Mouse (Mus musculus): ENCODE results near the gene Rac3. TPM values are rescaled to one million over a fixed set of nuclear protein-coding genes. Genes with fewer than 3 reads are reported as not detected.
"Not testable (repeated sequence)": the region's sequence is repeated elsewhere in the genome, so short reads cannot be mapped to it uniquely, and the experiment has no call there.

Rac3 gene
- polyA plus RNA-seq, 1 experiment = 26.3 TPM

GRCm38 (mm10) chr11:120726243-120727168, 5.2 kb downstream of the Rac3 start:
- no peak for TF ChIP-seq POLR2A (IDR thresholded peaks at IDR 0.05; ENCODE audit: control insufficient read depth, extremely low read depth, insufficient read depth, low read length, poor library complexity)
- no peak for TF ChIP-seq CTCF (IDR thresholded peaks at IDR 0.05; ENCODE audit: borderline replicate concordance, control insufficient read depth, extremely low read depth, insufficient read depth, low read length, poor library complexity)
- peaks cover 17% of the 10 kb centered on the region for H3K4me1 ChIP-seq (replicated peaks; ENCODE audit: control insufficient read depth, insufficient read depth, low read length)
- 34% methylated on average over 34 of the region's 36 CpGs for WGBS
- no peak for DNase-seq
- H3K27ac ChIP-seq (ENCODE audit: control insufficient read depth, insufficient read depth, low read length) = no peak overlapping the region
- peak overlapping the region; percentile 53 for H3K4me3 ChIP-seq (ENCODE audit: control insufficient read depth, insufficient read depth, low read length)
- H3K27me3 ChIP-seq (ENCODE audit: control insufficient read depth, insufficient read depth, low read length) = no peaks in the 10 kb centered on the region; the same call in 1 of the 2 replicates
- no peaks in the 10 kb centered on the region for H3K36me3 ChIP-seq (ENCODE audit: control insufficient read depth, insufficient read depth, low read length)

- no peak for DNase-seq
- Histone ChIP-seq H3K4me1 (replicated peaks; ENCODE audit: control insufficient read depth, insufficient read depth, low read length) (peaks cover 10% of the 10 kb centered on the region), H3K36me3 (ENCODE audit: control insufficient read depth, insufficient read depth, low read length) (no peaks in the 10 kb centered on the region), H3K27me3 (ENCODE audit: control insufficient read depth, insufficient read depth, low read length) (no peaks in the 10 kb centered on the region; the same call in 1 of the 2 replicates), H3K4me3 (ENCODE audit: control insufficient read depth, insufficient read depth, low read length) (peak within 1 kb of the TSS; percentile 53), H3K27ac (ENCODE audit: control insufficient read depth, insufficient read depth, low read length) (no peak within 1 kb of the TSS)
- TF ChIP-seq CTCF (IDR thresholded peaks at IDR 0.05; ENCODE audit: borderline replicate concordance, control insufficient read depth, extremely low read depth, insufficient read depth, low read length, poor library complexity) (no peak), POLR2A (IDR thresholded peaks at IDR 0.05; ENCODE audit: control insufficient read depth, extremely low read depth, insufficient read depth, low read length, poor library complexity) (no peak)
- under 1% methylated on average over 14 of the region's 14 CpGs for WGBS
Observed at GRCm38 (mm10) chr11:120727169-120727527, 5.9 kb downstream of the Rac3 start, which contains the start of gene Dcxr. Dcxr (minus strand) TSS chr11:120727281.

GRCm38 (mm10) chr11:120727564-120727963, 6.3 kb downstream of the Rac3 start:
- WGBS = 66% methylated on average over 12 of the region's 12 CpGs
- Histone ChIP-seq H3K4me1 (replicated peaks; ENCODE audit: control insufficient read depth, insufficient read depth, low read length) (peaks cover 9% of the 10 kb centered on the region), H3K36me3 (ENCODE audit: control insufficient read depth, insufficient read depth, low read length) (no peaks in the 10 kb centered on the region), H3K27ac (ENCODE audit: control insufficient read depth, insufficient read depth, low read length) (no peak overlapping the region), H3K27me3 (ENCODE audit: control insufficient read depth, insufficient read depth, low read length) (no peaks in the 10 kb centered on the region; the same call in 1 of the 2 replicates), H3K4me3 (ENCODE audit: control insufficient read depth, insufficient read depth, low read length) (no peak overlapping the region)
- TF ChIP-seq CTCF (IDR thresholded peaks at IDR 0.05; ENCODE audit: borderline replicate concordance, control insufficient read depth, extremely low read depth, insufficient read depth, low read length, poor library complexity) (no peak), POLR2A (IDR thresholded peaks at IDR 0.05; ENCODE audit: control insufficient read depth, extremely low read depth, insufficient read depth, low read length, poor library complexity) (no peak)
- no peak for DNase-seq

DNA sequence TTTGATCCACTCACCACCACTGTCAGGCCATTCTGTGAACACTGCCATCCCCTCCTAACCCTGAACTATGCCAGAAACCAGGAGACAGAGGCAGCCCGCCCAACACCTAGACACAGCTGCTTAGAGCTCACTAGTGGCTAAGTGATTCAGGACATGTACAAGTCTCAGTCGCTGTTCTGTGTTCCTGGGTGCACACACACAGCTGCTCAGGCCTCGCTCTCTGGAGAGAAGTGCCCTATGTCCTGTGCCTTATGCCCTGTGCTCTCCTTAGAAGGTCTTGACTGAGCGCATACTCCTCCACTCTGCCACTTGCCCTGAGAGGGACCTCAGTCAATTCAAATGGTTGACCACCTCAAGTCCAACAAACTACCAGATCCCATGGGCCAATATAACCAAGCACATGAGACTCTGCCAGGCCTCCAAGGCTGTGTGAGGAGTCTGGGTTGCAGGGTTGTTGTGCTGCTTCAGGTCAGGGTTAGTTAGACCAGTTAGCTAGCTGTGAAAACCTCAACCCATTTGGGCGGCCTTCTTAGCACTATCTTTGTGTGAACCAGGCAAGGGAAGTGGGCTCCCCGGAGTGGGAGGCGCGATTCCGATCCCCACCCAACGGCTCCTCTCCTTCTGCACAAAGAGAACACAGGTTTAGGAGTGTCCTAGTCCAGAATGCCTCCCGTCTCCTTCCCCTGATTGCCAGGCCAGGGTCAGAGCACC, 7.4 kb downstream of the Rac3 start:
- H3K4me1 ChIP-seq (replicated peaks; ENCODE audit: control insufficient read depth, insufficient read depth, low read length) = peaks cover 9% of the 10 kb centered on the region
- no peak for DNase-seq
- H3K4me3 ChIP-seq (ENCODE audit: control insufficient read depth, insufficient read depth, low read length) = no peak overlapping the region
- 91% methylated on average over 11 of the region's 11 CpGs for WGBS
- H3K36me3 ChIP-seq (ENCODE audit: control insufficient read depth, insufficient read depth, low read length) = no peaks in the 10 kb centered on the region
- TF ChIP-seq POLR2A (IDR thresholded peaks at IDR 0.05; ENCODE audit: control insufficient read depth, extremely low read depth, insufficient read depth, low read length, poor library complexity) = no peak
- TF ChIP-seq CTCF (IDR thresholded peaks at IDR 0.05; ENCODE audit: borderline replicate concordance, control insufficient read depth, extremely low read depth, insufficient read depth, low read length, poor library complexity) = no peak
- no peak overlapping the region for H3K27ac ChIP-seq (ENCODE audit: control insufficient read depth, insufficient read depth, low read length)
- H3K27me3 ChIP-seq (ENCODE audit: control insufficient read depth, insufficient read depth, low read length) = no peaks in the 10 kb centered on the region; the same call in 1 of the 2 replicates

GRCm38 (mm10) chr11:120729432-120730050, 8.3 kb downstream of the Rac3 start:
- WGBS = 8% methylated on average over 17 of the region's 21 CpGs
- not testable (repeated sequence) for H3K27ac ChIP-seq (ENCODE audit: control insufficient read depth, insufficient read depth, low read length); DNase-seq; H3K4me1 ChIP-seq (replicated peaks; ENCODE audit: control insufficient read depth, insufficient read depth, low read length); H3K4me3 ChIP-seq (ENCODE audit: control insufficient read depth, insufficient read depth, low read length); H3K36me3 ChIP-seq (ENCODE audit: control insufficient read depth, insufficient read depth, low read length); H3K27me3 ChIP-seq (ENCODE audit: control insufficient read depth, insufficient read depth, low read length)

DNA sequence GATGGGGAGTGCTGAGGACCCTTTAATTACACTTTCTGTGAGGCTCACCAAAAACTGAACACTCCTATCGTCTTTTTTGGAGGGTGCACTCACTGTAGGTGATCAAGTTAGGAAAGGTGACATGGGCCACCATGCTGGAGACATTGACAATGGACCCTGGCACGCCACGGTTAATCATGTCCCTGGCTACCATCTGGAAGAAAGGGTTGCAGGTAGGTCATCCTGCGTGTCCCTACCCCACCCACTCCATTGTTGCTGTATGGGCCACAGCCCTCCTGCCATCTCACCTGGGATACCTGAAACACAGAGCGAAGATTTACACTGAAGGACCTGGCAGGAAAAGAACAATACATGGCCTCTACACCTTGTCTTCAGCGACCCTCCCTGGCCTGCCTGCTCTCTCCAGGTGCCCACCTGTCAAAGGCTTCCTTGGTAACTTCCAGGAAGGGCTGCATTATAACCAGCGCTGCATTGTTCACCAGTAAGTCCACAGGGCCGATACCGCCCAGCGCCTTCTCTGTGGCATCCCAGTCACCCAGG, 9.1 kb downstream of the Rac3 start:
- no peak for DNase-seq
- no peak overlapping the region for H3K27ac ChIP-seq (ENCODE audit: control insufficient read depth, insufficient read depth, low read length)
- peaks cover 9% of the 10 kb centered on the region for H3K4me1 ChIP-seq (replicated peaks; ENCODE audit: control insufficient read depth, insufficient read depth, low read length)
- TF ChIP-seq POLR2A (IDR thresholded peaks at IDR 0.05; ENCODE audit: control insufficient read depth, extremely low read depth, insufficient read depth, low read length, poor library complexity) (no peak), CTCF (IDR thresholded peaks at IDR 0.05; ENCODE audit: borderline replicate concordance, control insufficient read depth, extremely low read depth, insufficient read depth, low read length, poor library complexity) (no peak)
- no peaks in the 10 kb centered on the region for H3K36me3 ChIP-seq (ENCODE audit: control insufficient read depth, insufficient read depth, low read length)
- H3K4me3 ChIP-seq (ENCODE audit: control insufficient read depth, insufficient read depth, low read length) = no peak overlapping the region
- H3K27me3 ChIP-seq (ENCODE audit: control insufficient read depth, insufficient read depth, low read length) = no peaks in the 10 kb centered on the region; the same call in 1 of the 2 replicates
- WGBS = 97% methylated on average over 10 of the region's 10 CpGs

Data from thymus, adult 2 months (tissue).